Mouse (Mus musculus) left cerebral cortex, postnatal 14 days (tissue): ENCODE measurements at regions not wholly inside any gene's neighbourhood (a gene's known extent, or its start where the extent isn't known, plus 50 kb on each side); places are given as distances from the start of the nearest gene placed in this dataset.
A peak's percentile ranks its signal among the peaks of the same experiment; 100 is the strongest.

ENCODE experiments used
- DNase-seq, 2 experiments: peaks; one replicate each; pipeline ENCODE4 v3.0.0; 2021 to 2022; ENCODE audit warnings: low spot score in 2 of 2, mixed read lengths in 1 of 2
- intact Hi-C: fragments of 180-260 bp; cut with DNase I; formaldehyde crosslinking; loops from one replicate; pipeline ENCODE4 v1.15.1; 2025

GRCm38 (mm10) chr12:39736966-39737365 is 300.9 kb downstream of the Arl4a start:
- intact Hi-C loops: loop anchor here (5.0 to 10.0 kb wide), 2 partner anchors 222 to 300 kb away; partner anchors contain the start of gene Arl4a
- DNase-seq: peak in 1 of 2 experiments; percentile 12

- intact Hi-C loops: loop anchor here (5.0 to 10.0 kb wide), 2 partner anchors 222 to 301 kb away; partner anchors contain the start of gene Arl4a
- peak; percentile 30 for DNase-seq
Measured at GRCm38 (mm10) chr12:39736097-39736920, 301.5 kb downstream of the Arl4a start.

- intact Hi-C loops: loop anchor here (10.0 kb wide), 1 partner anchor 219 kb away; no protein-coding TSS in a partner anchor
- DNase-seq: no peak
Measured at GRCm38 (mm10) chr12:39734176-39734575, 303.6 kb downstream of the Arl4a start.

GRCm38 (mm10) chr12:39731177-39731576 is 306.6 kb downstream of the Arl4a start:
- DNase-seq: no peak
- intact Hi-C loops: loop anchor here (10.0 kb wide), 1 partner anchor 216 kb away; no protein-coding TSS in a partner anchor

- intact Hi-C loops: no loop called here
- no peak for DNase-seq
Measured at GRCm38 (mm10) chr12:39729255-39729654, 308.6 kb downstream of the Arl4a start.

GRCm38 (mm10) chr12:39724172-39724571 is 313.7 kb downstream of the Arl4a start:
- intact Hi-C loops: no loop called here
- DNase-seq: no peak

- DNase-seq: no peak
- intact Hi-C loops: no loop called here
Measured at GRCm38 (mm10) chr12:39715120-39715519, 322.7 kb downstream of the Arl4a start.

- intact Hi-C loops: no loop called here
- no peak for DNase-seq
Measured at GRCm38 (mm10) chr12:39714169-39714794, 323.5 kb downstream of the Arl4a start.

GRCm38 (mm10) chr12:39711807-39712206 is 326.0 kb downstream of the Arl4a start:
- intact Hi-C loops: no loop called here
- no peak for DNase-seq

GRCm38 (mm10) chr12:39709850-39710249 is 328.0 kb downstream of the Arl4a start:
- intact Hi-C loops: no loop called here
- no peak for DNase-seq

- no peak for DNase-seq
- intact Hi-C loops: no loop called here
Measured at GRCm38 (mm10) chr12:39697182-39697581, 340.6 kb downstream of the Arl4a start.

GRCm38 (mm10) chr12:39695322-39695721 is 342.5 kb downstream of the Arl4a start:
- intact Hi-C loops: no loop called here

GRCm38 (mm10) chr12:39692043-39692442 is 345.8 kb downstream of the Arl4a start:
- intact Hi-C loops: no loop called here
- no peak for DNase-seq

More at GRCm38 (mm10) chr12:39695322-39695721, 342.5 kb downstream of the Arl4a start:
- no peak for DNase-seq

GRCm38 (mm10) chr12:39685399-39685798 is 352.4 kb downstream of the Arl4a start:
- intact Hi-C loops: no loop called here
- DNase-seq: peak in 1 of 2 experiments; percentile 22

- intact Hi-C loops: no loop called here
- no peak for DNase-seq
Measured at GRCm38 (mm10) chr12:39682121-39682520, 355.7 kb downstream of the Arl4a start.

GRCm38 (mm10) chr12:39675608-39676007 is 362.2 kb downstream of the Arl4a start:
- intact Hi-C loops: no loop called here
- DNase-seq: no peak

- intact Hi-C loops: loop anchor here (5.0 to 10.0 kb wide), 2 partner anchors 155 to 497 kb away; no protein-coding TSS in a partner anchor
- no peak for DNase-seq
Measured at GRCm38 (mm10) chr12:39667701-39668100, 370.1 kb downstream of the Arl4a start.

GRCm38 (mm10) chr12:39665448-39665847 is 372.4 kb downstream of the Arl4a start:
- DNase-seq: peak; percentile 52 to 71
- intact Hi-C loops: loop anchor here (1.0 to 10.0 kb wide), 3 partner anchors 153 to 499 kb away; no protein-coding TSS in a partner anchor

- intact Hi-C loops: loop anchor here (10.0 kb wide), 1 partner anchor 504 kb away; no protein-coding TSS in a partner anchor
- no peak for DNase-seq
Measured at GRCm38 (mm10) chr12:39660420-39660819, 377.4 kb downstream of the Arl4a start.

- intact Hi-C loops: no loop called here
- DNase-seq: no peak
Measured at GRCm38 (mm10) chr12:39656606-39657005, 381.2 kb downstream of the Arl4a start.
